Mouse (Mus musculus): ENCODE data around the gene Ubl7. TPM values are rescaled to one million over a fixed set of nuclear protein-coding genes. Genes with fewer than 3 reads are reported as not detected.

Gene Ubl7
- total RNA-seq, 1 experiment from 2014 or later, result 89.0 TPM

- DNase-seq, result no peak
These were observed 10.8 kb downstream of the Ubl7 start for GRCm38 (mm10) chr9:57921491-57922060.

GRCm38 (mm10) chr9:57922381-57922780 is 11.6 kb downstream of the Ubl7 start:
- no peak for DNase-seq

GRCm38 (mm10) chr9:57923046-57923445 is 12.3 kb downstream of the Ubl7 start:
- DNase-seq, result no peak

DNA sequence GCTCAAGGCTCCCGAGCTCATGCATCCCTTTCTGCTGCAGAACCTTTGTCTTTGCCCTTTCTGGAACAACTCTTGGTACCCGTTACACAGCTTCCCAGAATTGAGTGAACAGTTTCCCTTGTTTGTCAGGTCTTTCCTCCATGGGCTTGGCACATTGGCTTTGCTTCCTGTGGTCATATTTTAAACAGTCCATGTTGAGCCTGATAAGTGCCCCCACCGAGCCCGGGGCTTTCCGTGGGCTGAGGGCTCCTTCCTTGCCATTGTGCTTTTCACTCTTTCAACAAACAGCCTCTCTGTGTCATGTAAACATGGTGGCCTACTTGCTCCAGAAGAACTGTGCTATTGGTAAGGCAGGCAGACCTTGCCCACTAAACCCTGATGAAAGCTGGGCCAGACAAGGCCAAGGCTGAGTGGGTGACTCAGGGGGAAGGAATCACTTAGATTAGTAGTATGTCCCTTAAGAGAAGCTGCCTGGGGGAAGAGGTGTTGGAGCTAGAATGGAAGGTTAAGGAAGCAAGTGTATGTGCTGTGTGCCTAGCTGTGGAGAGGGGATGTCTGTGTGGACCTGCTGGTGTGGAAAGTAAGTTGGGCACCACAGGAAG is 20.5 kb downstream of the Ubl7 start:
- DNase-seq, result no peak

- DNase-seq, result no peak
These were observed 21.5 kb downstream of the Ubl7 start for GRCm38 (mm10) chr9:57932253-57932652.

- DNase-seq, result no peak
These were observed 22.2 kb downstream of the Ubl7 start for GRCm38 (mm10) chr9:57932831-57933602.

DNA sequence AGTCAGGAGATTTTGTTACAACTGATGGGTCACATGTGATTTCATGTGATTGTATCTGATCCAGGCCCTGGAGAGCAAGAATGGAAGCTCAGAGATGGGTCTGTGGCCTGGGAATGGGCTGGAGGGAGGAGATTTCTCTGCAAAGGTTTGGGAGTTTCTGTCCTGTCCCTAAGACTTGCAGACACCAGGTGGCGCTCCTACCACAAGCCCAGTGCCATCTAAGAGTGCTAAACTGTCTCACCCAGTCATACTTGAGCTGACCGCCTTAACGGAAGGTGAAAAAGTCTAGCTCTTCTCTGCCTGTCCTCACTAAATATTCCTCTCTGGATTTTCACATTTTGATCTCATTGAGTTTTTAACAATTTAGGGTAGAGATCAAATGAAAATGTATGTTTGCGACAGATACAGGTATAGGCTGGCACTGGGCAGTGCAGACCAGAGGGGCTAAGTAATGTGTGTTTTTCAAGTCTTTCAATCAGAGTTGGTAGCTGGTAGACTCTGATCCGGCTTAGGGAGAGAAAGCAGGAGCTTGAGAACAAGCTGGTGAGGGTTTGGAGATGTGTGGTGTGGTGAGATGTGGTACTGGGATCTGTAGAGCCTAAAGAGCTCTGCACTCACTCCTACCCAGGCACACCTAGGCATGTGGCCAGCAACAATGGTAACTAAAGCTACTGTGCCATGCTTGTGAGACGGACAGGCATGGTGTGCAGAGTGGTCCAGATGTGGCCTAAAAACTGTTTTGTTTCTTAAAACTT is 25.1 kb downstream of the Ubl7 start:
- peak; percentile 89 for DNase-seq

DNA sequence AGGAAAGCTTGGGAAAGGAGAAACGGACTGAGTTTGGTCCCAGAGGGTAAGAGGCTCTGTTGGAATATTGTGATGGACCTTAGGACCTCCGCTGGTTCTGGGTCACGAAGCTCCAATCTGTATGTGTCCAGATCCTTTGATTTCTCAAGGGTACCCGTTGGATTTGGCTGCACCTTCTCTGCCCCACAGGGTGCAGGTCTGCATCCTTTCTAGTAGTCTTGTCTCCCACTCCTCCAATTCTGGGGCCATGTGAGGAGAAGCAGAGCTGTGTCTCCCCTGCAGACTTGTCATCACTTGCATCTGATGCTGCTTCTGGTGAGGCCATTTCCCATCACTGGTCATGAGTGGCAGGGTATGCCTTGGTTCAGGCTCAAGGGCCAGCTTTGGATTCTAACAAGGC is 26.4 kb downstream of the Ubl7 start:
- DNase-seq, result no peak

DNA sequence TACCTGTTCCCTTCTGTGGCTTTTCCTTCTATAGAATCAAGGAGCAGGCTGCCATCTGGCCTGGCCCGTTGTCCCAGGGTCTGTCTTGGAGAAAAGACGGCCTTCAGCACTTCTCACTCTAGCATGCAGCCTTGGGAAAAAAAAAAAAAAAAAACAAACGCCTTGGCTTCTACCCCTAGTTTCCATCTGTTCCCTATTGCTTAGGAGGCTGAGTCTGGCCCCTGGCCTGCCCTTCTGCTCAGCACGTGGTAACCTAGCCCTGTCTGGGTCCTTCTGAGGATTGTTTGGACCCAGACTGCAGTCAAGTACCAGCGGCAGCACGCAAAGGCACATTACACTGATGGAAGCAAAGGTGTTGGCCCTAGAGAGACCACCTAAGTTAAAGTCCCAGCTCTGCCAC is 26.9 kb downstream of the Ubl7 start:
- no peak for DNase-seq

- DNase-seq, result no peak
These were observed 27.7 kb downstream of the Ubl7 start for GRCm38 (mm10) chr9:57938225-57939055.

DNA sequence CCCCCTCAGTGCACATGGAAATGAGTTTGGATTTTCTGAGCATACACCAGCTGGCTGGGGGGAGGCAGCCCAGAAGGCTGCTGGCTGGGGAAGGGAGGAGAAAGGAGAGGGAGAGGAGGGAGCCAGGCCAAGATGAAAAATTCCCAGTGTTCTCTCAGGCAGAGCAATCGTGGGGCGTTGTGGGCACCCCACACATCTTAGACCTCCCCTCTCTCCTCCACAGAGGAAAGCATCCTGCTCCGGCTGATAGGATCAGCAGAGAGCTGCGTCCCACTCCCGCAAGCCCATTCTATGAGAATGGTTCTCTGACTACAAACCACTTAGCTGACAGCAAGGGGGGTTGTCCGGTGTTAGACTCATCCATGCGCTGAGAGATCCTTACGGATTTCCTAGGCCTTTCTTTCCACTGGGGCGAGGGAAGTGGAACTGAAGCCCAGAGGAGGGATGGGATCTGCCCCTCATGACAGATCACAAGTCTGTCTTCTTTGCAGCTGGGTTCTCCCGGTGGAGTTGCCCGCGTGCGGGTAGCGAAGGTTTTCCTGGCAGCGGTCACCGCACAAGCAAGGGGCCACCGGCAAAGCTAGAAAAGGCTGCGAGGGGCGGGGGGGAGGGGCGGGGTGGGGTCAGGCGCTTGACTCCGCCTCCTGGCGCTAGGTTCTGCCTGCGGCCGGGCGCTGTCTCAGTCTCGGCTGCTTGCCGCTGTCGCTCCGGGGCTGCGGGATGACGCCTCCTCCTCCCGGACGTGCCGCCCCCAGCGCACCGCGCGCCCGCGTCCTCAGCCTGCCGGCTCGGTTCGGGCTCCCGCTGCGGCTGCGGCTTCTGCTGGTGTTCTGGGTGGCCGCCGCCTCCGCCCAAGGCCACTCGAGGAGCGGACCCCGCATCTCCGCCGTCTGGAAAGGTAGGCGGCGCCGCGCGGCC is 28.9 kb downstream of the Ubl7 start, which contains the start of gene Sema7a:
Sema7a (plus strand) TSS at position 682 of the 918 bp plus-strand sequence.
- DNase-seq, result peak; percentile 88

GRCm38 (mm10) chr9:57940349-57940794 is 29.6 kb downstream of the Ubl7 start:
- DNase-seq, result peak; percentile 47

DNA sequence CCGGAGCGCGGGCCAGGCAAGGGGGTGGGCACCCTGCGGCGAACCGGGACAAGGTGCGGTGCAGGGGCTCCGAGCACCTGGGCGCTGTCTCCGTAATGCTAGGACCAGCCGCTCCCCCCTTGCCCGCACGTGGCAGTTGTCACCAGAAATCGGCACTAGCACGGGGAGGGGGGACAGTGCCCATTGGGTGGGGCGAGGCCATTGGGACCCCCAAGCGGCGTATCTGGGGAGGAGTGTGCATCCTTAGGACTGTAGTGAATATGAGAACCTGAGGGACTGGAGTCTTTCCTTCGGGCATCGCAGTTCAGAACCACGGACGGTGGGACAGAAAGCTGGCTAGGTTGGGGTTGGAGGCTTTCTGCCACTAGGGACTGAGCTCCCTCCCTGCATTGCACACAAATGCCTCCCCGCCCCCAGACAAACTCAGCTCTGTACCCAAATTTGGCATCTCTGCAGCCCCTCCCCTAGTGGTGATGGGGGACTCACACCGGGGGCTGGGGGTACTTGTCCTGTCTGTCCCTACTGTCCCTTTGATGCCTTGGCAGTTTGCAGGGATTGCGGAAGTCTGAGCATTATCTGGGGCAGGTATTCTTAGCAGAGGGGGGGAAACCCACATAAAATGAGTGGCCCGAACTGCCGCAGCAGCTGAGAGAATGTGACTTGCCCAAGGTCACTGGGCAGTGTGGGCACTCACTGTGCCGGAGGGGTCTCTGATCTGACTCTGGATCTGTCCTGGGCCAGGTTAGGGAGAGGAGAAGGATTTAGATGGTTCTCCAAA is 30.3 kb downstream of the Ubl7 start:
- no peak for DNase-seq

- DNase-seq, result no peak
These were observed 31.3 kb downstream of the Ubl7 start for GRCm38 (mm10) chr9:57942039-57942438.

GRCm38 (mm10) chr9:57943067-57943466 is 32.3 kb downstream of the Ubl7 start:
- no peak for DNase-seq

- peak; percentile 73 for DNase-seq
These were observed 33.8 kb downstream of the Ubl7 start for GRCm38 (mm10) chr9:57944572-57944971.

GRCm38 (mm10) chr9:57945771-57946616 is 35.2 kb downstream of the Ubl7 start:
- no peak for DNase-seq

DNA sequence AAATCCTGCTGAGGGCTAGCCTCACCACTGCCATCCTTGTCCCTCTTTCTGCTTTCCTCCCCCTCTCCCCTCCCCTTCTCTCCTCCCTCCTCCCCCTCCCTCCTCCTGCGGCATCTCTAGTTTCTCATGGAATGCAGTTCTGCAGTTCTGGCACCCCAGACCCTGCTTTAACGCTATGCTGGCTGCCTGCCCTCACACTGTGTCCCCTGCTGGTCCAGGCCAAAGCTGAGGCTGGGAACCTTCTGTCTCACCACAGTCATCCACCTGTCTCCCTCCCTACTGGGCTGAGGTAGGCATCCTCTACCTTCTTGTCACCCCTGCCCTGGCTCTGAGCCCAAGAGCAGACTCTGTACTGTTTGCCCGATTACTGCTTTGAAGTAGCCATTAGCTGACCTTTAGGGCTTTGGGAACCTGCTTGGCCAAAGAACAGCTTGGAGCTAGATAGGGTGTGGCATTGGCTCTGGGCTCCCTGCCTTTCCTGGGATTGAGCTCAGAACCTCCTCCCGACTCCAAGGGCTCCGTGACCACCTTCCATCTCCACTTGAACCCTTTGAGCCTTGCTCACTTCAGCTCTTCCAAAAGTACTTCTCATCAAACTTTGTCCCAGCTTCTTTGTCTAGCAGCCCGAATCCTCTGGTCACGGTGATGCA is 36.7 kb downstream of the Ubl7 start:
- DNase-seq, result no peak

All from adrenal gland, postnatal 25 days (tissue).